Mouse (Mus musculus): ENCODE results near the gene Syp. TPM values are rescaled to one million over a fixed set of nuclear protein-coding genes. Genes with fewer than 3 reads are reported as not detected.

The Syp gene
- total RNA-seq, 2 experiments from 2014 or later, result 0.86 to 1.4 TPM

DNA sequence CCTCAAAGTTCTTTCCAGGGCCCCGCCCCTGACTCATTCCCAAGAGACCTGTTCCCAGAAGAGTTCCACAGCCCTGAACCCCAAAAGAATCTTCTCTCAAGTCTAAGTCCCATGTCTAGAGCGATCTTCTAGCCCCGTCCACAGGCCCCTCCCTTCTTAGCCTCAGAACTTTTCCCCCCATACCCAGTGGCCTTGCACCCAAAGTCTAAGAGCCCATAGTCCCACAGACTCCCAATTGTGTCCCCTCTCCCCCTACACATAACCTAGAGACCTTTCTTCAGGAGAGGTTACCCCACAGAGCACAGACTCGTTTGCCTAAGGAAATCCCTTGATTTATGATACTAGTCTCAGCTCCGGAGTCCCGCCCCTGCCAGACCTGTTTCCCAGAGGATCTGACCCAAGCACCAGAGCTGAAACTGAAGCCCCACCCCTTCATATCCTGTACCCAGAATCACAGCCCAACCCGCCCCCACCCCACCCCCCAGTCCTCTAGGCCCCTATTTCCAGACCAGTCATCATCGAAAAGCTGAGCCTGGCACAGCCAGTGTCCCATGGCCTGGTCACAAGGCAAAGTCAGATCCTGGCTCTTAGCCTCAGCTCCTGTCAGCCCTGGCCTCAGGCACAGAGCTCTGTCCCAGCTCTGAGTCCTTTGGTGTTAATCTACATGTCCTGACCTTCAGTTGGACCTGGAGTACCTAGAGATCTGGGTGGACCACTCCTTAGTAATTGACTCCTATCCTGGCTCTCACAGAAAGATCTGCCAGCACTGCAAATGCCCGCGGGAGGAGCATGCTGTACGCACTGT lies 20.7 kb downstream of the Syp start:
- intact Hi-C loops (cut with DNase I; ENCODE audit: low total_unique reads), result no loop called here
- DNase-seq, result no peak

DNA sequence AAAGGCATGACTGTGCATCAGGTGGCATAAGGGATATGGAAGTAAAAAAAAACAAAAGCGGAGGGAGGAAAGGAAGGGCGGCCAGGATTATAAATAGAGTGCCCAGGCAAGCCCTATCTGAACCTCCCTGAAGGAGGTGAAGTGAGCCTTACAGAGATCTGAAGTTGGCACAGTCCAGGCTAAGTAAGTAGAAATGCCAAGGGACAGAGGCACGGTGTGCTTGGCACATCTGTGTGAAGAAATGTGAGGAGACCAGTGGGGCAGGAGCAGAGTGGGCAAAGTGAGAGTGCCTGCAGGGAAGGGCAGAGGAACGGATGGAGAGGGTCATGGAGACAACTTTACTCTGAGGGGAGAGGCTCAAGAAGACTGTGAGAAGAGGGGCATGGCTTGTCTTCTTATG lies 22.8 kb downstream of the Syp start:
- no peak for DNase-seq

DNA sequence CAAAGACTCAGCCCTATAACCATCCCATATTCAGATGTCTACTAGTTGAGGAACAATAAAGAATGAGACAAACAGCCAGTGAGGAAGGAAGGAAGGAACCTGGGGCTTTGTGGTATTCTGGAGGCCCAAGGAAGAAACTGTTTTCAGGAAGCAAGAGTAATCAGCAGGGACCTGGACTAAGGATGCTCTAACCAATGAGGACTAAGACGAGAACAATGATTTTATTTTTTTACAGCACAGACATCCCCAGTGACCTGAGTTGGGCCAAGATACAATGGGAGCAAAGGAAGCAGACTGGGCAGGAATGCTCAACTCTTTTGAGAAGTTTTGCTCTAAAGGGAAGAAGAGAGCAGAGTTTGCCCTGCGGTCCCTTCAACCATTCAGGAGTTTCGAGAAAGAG lies 24.7 kb downstream of the Syp start:
- intact Hi-C loops (cut with DNase I; ENCODE audit: low total_unique reads), result no loop called here
- no peak for DNase-seq

More for the DNA sequence above, 22.8 kb downstream of the Syp start:
- intact Hi-C loops (cut with DNase I; ENCODE audit: low total_unique reads), result no loop called here

DNA sequence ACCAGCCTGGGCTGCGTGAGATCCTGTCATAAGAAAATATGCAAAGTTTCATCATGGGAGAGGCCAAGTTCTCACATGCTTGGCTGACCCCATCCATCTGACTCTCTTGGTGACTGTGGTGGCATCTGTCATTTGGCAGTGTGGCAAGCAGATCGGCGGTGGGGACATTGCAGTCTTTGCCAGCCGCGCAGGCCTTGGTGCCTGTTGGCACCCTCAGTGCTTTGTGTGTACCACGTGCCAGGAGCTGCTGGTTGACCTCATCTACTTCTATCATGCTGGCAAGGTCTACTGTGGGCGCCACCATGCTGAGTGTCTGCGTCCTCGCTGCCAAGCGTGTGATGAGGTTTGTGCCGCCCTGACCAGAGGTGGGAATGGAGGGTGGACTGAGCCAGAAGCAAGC lies 26.5 kb downstream of the Syp start:
- intact Hi-C loops (cut with DNase I; ENCODE audit: low total_unique reads), result no loop called here
- DNase-seq, result no peak

DNA sequence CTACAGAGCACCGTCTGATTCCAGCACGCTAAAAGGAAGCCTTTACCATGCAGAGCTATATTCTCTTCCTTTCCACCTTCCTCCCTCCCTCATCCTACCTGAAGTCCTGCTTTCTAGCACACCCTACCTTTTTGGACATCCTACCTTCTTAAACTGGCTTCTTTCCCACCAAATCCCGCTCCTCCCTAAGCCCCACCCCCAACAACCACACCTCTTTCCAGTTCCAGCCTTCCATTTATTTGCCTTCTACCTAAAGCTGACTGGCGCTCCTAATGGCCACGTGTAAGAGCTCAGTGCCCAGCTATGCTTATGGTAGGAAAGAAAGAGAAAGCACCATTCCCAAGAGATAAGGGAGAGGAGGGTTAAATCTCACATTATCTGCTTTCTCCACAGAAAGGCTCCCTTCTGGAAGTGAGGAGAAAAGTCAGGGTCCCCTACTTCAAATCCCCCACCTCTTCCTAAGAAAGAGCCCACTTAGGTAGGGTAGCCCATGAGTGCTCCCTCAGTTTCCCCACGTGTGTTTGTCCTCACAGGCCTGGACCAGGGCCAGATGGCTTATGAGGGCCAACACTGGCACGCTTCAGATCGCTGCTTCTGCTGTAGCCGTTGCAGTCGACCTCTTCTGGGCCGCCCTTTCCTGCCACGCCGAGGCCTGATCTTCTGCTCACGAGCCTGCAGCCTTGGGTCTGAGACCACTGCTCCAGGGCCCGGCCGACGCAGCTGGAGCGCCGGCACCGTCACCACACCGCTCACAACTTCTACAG lies 27.6 kb downstream of the Syp start:
- intact Hi-C loops (cut with DNase I; ENCODE audit: low total_unique reads), result no loop called here
- no peak for DNase-seq

DNA sequence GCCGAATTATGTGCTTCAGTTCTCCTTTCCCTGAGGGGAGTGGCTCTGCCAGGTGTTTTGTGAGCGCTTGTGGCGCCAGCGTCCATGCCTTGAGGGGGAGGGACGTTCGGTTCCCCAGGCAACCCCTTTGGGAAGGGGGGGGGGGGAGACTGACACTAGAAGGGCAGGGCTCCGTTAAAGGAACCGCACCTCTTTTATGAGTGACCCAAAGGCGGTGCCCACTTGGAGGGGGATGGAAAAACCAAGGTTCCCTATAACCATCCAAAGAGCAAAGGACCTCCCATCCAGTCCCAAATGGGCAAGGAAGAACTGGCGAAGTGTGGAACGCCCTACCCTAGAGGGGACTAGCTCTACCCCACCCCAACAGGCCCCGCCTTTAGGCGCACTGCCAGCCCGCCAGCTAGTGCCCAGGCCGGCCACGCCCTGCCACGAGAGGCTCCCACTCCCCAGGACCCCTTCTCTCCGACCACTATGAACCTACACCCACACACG lies 32.2 kb downstream of the Syp start:
- peak; percentile 70 for DNase-seq
- intact Hi-C loops (cut with DNase I; ENCODE audit: low total_unique reads), result no loop called here

DNA sequence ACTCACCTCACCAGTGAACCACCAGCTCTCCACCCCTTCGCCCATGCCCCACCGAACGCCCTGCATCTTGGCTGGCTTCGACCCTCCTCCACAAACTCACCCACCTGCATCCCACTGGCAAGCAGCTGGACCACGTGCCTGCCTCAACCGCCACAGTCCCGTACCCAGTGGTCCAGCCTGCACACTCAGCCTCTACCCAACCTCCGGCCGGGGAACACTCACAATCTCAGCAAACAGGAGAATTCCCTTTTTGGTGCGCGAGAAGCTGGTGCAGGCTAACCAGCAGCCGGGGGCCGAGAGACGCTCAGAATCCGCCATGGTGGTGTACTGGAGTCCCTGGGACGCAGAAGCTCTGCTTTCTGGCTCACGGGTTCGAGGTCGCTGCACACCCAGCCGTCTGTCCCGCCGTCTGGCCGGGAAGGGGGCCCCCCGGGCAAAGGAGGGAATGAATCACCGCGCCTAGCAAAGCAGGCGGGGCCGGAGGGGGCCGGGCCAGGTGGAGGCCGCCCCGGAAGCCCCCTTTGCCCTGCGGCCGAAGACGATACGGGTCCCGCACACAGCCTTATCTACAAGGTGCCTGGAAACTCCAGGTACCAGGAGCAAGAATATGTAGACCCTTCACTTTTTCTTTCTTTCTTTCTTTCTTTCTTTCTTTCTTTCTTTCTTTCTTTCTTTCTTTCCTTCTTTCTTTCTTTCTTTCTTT lies 32.8 kb downstream of the Syp start, which contains the start of gene Plp2:
Gene Plp2, minus strand, starts transcription at position 470 of the 703 bp plus-strand sequence.
- DNase-seq, result peak; percentile 36
- intact Hi-C loops (cut with DNase I; ENCODE audit: low total_unique reads), result no loop called here

DNA sequence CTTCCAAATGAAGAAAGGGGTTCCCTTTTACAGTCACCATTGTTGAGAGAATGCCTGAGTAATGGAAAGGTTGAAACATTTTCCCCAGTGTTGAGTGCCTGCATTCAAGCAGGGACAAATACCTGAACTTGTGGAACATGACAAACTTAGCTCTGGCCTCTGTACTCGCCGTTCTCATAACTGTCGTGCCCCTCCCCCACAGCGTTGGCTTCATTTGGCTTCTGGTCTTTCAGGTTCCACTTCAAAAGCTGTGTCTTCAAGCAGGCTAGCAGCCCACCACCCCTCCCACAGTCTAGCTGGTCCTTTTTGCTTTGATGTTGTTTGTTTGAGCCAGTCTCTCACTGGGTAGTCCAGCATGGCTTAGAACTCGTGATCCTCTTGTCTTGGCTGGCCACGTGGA lies 34.5 kb downstream of the Syp start:
- intact Hi-C loops (cut with DNase I; ENCODE audit: low total_unique reads), result no loop called here
- DNase-seq, result no peak

DNA sequence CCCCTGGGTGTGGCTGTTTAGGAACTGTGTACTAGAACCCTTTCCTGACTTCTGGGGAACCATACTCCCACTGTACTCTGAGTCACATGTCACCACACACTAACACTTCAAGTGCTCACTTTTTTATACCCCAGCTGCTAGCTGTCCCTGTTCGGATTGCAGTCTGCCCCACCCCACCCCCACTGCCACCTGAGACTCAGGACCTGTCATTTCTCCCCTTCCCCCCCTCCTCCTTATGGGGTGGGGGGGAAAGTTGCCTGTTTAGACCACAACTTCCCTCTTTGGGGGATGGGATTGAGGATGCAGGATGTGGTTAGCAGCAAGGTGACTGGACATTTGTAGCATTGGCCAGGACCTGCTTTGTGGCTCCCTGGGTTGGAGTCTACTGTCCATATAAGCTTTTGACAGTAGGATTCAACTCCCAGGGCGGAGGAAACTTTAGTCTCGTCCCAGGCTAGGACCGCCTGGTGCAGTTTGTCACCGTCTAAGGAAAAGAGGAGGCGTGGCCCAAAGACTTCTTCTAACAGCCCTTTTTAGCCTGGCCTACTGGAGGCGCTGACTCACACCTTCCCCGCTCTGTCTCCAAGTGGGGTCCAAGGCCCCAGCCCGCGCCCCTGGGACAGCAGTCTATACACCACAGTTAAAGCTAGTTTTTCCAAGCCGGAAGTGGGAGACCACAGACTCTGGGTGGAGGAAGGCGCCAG lies 35.5 kb downstream of the Syp start:
- no peak for DNase-seq
- intact Hi-C loops (cut with DNase I; ENCODE audit: low total_unique reads), result no loop called here

DNA sequence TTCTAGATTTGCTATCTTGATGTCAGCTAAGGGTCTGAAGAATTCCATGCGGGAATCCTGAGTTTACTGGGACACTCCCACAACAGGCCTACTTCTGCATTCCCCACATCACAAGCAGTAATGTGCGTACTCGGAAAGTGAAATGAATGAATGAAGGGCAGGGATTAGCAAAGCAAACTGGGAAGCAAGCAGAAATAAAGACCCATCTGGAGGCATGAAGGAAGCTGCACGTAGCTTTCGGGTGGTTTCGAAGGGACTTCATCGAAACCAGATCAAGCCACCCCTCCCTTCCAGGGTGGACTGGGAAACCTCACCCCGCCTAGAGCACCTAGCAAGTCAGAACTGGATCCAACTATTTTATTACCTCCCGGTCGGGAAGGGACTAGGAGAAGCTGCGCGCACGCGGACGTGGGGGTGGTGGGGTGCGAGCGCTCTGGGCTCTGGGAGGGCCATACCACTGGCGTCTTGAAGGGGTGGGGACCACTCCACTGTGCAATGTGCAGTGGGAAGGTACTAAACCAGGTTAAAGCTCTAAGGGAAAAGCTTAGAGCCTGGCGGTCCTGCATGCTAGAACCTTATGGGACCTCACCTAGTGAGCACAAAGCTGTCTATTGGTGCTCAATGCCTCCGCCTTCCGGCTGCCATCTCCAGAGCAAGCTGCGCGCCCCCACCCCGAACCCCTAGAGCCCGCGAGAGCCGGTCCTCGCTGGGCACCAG lies 36.2 kb downstream of the Syp start:
- intact Hi-C loops (cut with DNase I; ENCODE audit: low total_unique reads), result no loop called here
- DNase-seq, result no peak

DNA sequence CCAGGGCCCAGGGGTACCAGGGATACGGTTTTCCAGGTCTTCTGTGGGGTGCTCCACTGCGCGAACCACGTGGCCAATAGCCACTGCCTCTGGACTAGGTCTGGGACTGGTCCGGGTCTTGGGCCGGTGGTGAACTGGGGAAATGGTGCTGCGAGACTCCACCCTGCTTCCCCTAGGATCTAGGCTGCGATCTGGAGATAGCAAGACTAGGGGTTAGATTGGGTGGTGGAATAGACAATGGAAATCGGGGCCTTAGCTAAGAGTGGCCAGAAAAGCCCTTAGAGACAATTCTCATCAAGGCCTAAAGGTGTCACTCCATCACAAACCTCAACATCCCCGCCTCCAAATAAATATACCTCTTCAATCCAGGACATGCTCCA lies 36.7 kb downstream of the Syp start:
- no peak for DNase-seq
- intact Hi-C loops (cut with DNase I; ENCODE audit: low total_unique reads), result no loop called here

DNA sequence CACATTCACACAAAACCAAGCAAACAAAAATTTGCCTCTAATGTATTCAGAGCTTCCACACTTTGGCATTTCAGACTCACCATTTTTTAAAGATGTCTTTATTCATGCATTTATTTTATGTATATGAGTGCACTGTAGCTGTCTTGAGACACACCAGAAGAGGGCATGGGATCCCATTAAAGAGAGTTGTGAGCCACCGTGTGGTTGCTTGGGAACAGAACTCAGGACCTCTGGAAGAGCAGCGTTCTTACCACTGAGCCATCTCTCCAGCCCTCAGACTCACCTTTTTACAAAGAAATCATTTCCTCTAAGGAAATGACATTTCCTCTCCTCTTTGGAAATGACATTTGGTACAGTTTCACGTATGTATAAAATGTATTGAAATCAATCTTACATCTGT lies 40.7 kb downstream of the Syp start:
- intact Hi-C loops (cut with DNase I; ENCODE audit: low total_unique reads), result no loop called here

DNA sequence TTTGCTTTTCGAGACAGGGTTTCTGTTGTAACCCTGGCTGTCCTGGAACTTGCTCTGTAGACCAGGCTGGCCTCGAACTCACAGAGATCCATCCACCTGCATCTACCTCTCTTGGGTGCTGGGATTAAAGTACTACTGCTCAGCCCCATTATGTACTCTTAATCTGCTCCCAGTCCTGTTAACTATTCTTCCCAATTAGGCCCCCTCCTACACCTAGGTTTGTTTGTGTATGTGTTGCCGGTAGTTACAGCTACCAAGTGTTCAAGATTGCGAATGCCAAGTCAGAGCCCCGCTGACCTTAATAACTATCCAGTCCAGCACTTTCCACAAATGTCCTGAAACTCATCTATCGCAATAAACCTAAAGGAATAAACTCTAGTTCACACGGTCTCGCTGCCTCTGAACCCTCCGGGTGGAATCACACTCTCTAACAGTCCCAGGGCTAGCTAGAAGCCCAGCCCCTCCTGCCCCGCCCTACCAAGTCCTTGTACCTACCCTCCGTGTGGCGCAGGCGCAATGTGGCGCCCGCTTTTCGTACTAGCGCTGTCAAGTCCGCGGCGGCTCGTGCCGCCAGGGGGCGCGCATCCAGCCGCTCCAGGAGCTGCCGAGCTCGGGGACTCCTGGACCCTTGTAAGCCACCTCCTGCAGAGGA lies 41.3 kb downstream of the Syp start:
- DNase-seq, result peak; percentile 91
- intact Hi-C loops (cut with DNase I; ENCODE audit: low total_unique reads), result no loop called here

More for the DNA sequence above, 40.7 kb downstream of the Syp start:
- no peak for DNase-seq

DNA sequence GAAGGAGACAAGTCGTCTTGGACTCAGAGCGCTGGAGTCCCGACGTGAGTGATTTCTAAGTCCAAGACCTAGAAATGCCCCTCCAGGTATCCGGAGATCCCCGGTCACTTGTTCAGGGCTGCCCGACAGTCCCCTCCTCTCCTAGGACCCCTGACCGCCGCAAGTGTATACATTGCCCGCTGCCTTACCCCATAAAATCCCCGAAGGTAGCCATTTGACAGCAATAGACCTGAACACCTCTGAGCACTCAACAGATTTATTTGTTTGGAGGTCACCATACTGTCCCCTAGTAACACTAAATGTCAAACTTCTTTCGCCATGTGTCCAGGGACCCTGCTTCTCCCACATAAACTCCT lies 41.8 kb downstream of the Syp start:
- intact Hi-C loops (cut with DNase I; ENCODE audit: low total_unique reads), result no loop called here
- DNase-seq, result no peak

DNA sequence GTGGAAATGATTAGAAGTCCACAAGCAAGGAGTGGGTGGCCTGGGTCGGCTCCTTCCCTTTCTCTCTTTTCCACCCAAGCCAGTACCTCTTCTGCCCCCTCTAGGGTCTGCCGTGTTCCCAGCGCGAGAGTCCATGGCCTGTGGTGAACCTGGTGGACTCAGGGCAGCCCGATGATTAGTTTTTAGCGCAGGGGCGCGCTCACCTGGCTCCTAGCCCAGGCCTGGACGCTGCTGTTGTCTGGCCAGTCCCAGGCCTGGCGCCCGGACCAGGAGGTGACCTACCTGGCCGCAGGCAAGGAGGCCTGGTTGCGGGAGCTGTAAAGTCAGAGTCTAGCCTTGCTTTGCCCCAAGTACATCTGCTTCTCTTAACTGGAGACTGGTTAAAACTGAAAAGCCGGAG lies 42.6 kb downstream of the Syp start, which contains the start of gene Magix:
Gene Magix, minus strand, starts transcription at position 388 of the 400 bp plus-strand sequence.
- DNase-seq, result no peak
- intact Hi-C loops (cut with DNase I; ENCODE audit: low total_unique reads), result no loop called here

DNA sequence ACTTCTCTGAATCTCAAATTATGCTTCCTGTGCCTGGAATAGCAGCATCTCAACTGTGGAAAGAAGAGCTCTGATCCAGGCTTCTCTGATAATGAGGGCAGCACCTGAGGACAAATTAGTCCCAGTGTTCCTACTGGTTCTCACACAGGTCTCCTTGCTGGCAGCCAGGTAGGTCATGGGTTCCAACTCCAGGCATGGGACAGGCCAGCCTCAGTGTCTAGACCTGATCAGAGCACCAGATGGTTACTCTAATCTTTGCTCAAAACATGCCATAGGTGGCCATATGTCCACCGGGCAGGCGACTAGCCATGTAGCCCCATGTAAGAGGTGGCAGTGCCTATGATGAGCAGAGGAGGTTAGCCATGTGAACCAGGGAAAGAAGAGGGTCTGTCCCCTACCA lies 50.0 kb downstream of the Syp start:
- intact Hi-C loops (cut with DNase I; ENCODE audit: low total_unique reads), result loop anchor here (5.0 kb wide), 1 partner anchor 46 kb away; no protein-coding TSS in a partner anchor
- no peak for DNase-seq

DNA sequence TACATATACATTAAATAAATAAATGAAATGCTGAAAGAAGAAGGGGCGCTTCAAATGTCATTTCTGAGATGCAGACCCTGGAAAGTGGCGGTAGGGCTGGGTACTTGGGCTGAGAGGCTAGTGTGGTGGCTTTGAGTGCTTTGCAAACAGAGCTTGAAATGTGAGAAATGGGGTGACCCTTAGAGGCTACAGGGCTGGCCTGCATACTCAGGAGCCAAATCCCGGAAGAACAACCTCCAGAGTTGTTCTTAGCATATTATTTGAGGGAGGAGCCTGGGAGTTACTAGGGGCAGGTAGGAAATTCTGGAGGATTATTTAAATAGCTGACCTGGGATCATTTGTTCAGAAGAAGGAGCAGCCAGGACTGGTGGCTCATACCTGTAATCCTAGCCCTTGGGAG lies 52.2 kb downstream of the Syp start:
- intact Hi-C loops (cut with DNase I; ENCODE audit: low total_unique reads), result no loop called here
- DNase-seq, result no peak

DNA sequence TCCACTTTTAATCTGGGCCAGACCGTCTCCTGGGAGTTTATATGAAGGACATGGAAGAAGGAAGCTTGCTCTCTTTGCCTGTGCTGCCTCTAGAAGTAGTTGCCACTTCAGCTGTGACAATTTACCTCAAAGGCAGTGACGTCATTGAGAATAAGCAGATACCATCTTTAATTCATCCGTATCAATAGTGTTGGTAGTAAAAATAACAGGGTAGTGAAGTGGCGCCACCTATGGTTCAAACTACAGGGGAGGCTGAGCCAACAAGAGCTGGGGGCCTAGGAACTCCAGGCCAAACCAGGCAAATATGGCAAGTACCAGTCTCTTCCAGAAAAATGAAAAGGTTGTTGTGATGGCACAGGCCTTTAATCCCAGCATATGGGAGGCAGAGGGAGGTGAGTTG lies 54.6 kb downstream of the Syp start:
- DNase-seq, result no peak
- intact Hi-C loops (cut with DNase I; ENCODE audit: low total_unique reads), result no loop called here
